Mouse (Mus musculus): ENCODE data around the gene 1110017D15Rik. TPM values are rescaled to one million over a fixed set of nuclear protein-coding genes. Genes with fewer than 3 reads are reported as not detected.

1110017D15Rik gene
- polyA plus RNA-seq, 1 experiment from 2014 or later: 0.61 TPM

- no peak overlapping the region for H3K27ac ChIP-seq (ENCODE audit: low read depth)
- no peak overlapping the region for H3K9ac ChIP-seq (ENCODE audit: low read length)
- H3K27me3 ChIP-seq (replicated peaks; ENCODE audit: control insufficient read depth, insufficient read depth, low read length): peaks cover 59% of the 10 kb centered on the region
- 8% methylated on average over 43 of the region's 43 CpGs for WGBS
- peak overlapping the region; percentile 31 for H3K4me3 ChIP-seq (ENCODE audit: low read depth, low read length)
- peaks cover 17% of the 10 kb centered on the region; the same call in 1 of the 2 replicates for H3K4me1 ChIP-seq (replicated peaks; ENCODE audit: control insufficient read depth, insufficient read depth, low read length)
- DNase-seq (ENCODE audit: low spot score) (peak; percentile 73), ATAC-seq (replicated peaks; ENCODE audit: low FRiP score, low TSS enrichment, low read depth) (no peak)
- peak overlapping the region; percentile 42 for H3K4me2 ChIP-seq (ENCODE audit: low read length)
- H3K36me3 ChIP-seq (ENCODE audit: control insufficient read depth, insufficient read depth, low read length): no peaks in the 10 kb centered on the region
- no peaks in the 10 kb centered on the region for H3K9me3 ChIP-seq (ENCODE audit: control insufficient read depth, low read length)
Observed at GRCm38 (mm10) chr4:41498921-41499391, 18.2 kb downstream of the 1110017D15Rik start.

- 10% methylated on average over 72 of the region's 72 CpGs for WGBS
- no peak for ATAC-seq (replicated peaks; ENCODE audit: low FRiP score, low TSS enrichment, low read depth)
- no peaks in the 10 kb centered on the region for H3K36me3 ChIP-seq (ENCODE audit: control insufficient read depth, insufficient read depth, low read length)
- DNase-seq (ENCODE audit: low spot score): peak; percentile 74
- no peaks in the 10 kb centered on the region for H3K9me3 ChIP-seq (ENCODE audit: control insufficient read depth, low read length)
- peaks cover 17% of the 10 kb centered on the region; the same call in 1 of the 2 replicates for H3K4me1 ChIP-seq (replicated peaks; ENCODE audit: control insufficient read depth, insufficient read depth, low read length)
- peak overlapping the region; percentile 31 for H3K4me3 ChIP-seq (ENCODE audit: low read depth, low read length)
- H3K4me2 ChIP-seq (ENCODE audit: low read length): peak overlapping the region; percentile 61
- H3K27me3 ChIP-seq (replicated peaks; ENCODE audit: control insufficient read depth, insufficient read depth, low read length): peaks cover 59% of the 10 kb centered on the region
- H3K27ac ChIP-seq (ENCODE audit: low read depth): no peak overlapping the region
- no peak overlapping the region for H3K9ac ChIP-seq (ENCODE audit: low read length)
Observed at GRCm38 (mm10) chr4:41497995-41498845, 18.9 kb downstream of the 1110017D15Rik start.

- H3K27ac ChIP-seq (ENCODE audit: low read depth): no peak overlapping the region
- H3K9ac ChIP-seq (ENCODE audit: low read length): no peak overlapping the region
- H3K27me3 ChIP-seq (replicated peaks; ENCODE audit: control insufficient read depth, insufficient read depth, low read length): peaks cover 59% of the 10 kb centered on the region
- 3% methylated on average over 34 of the region's 34 CpGs for WGBS
- no peak for DNase-seq (ENCODE audit: low spot score)
- no peaks in the 10 kb centered on the region for H3K9me3 ChIP-seq (ENCODE audit: control insufficient read depth, low read length)
- peak overlapping the region; percentile 31 for H3K4me3 ChIP-seq (ENCODE audit: low read depth, low read length)
- ATAC-seq (replicated peaks; ENCODE audit: low FRiP score, low TSS enrichment, low read depth): 0 out of 2 replicates have a peak, but pooled peaks have one; percentile 16
- no peaks in the 10 kb centered on the region for H3K36me3 ChIP-seq (ENCODE audit: control insufficient read depth, insufficient read depth, low read length)
- peak overlapping the region; percentile 61 for H3K4me2 ChIP-seq (ENCODE audit: low read length)
- H3K4me1 ChIP-seq (replicated peaks; ENCODE audit: control insufficient read depth, insufficient read depth, low read length): peaks cover 16% of the 10 kb centered on the region; the same call in 1 of the 2 replicates
Observed at GRCm38 (mm10) chr4:41497579-41497978, 19.6 kb downstream of the 1110017D15Rik start.

- DNase-seq (ENCODE audit: low spot score): no peak
- Histone ChIP-seq H3K36me3 (ENCODE audit: control insufficient read depth, insufficient read depth, low read length) (no peaks in the 10 kb centered on the region), H3K27ac (ENCODE audit: low read depth) (no peak overlapping the region), H3K4me3 (ENCODE audit: low read depth, low read length) (no peak overlapping the region), H3K4me1 (replicated peaks; ENCODE audit: control insufficient read depth, insufficient read depth, low read length) (peaks cover 11% of the 10 kb centered on the region; the same call in 1 of the 2 replicates), H3K27me3 (replicated peaks; ENCODE audit: control insufficient read depth, insufficient read depth, low read length) (peaks cover 59% of the 10 kb centered on the region), H3K9ac (ENCODE audit: low read length) (no peak overlapping the region), H3K9me3 (ENCODE audit: control insufficient read depth, low read length) (no peaks in the 10 kb centered on the region), H3K4me2 (ENCODE audit: low read length) (peak overlapping the region; percentile 61; the same call in 1 of the 2 replicates)
- ATAC-seq (replicated peaks; ENCODE audit: low FRiP score, low TSS enrichment, low read depth): no peak
- 63% methylated on average over 5 of the region's 5 CpGs for WGBS
Observed at GRCm38 (mm10) chr4:41497046-41497445, 20.1 kb downstream of the 1110017D15Rik start.

GRCm38 (mm10) chr4:41495850-41496249 lies 21.3 kb downstream of the 1110017D15Rik start:
- 86% methylated on average over 11 of the region's 11 CpGs for WGBS
- H3K4me3 ChIP-seq (ENCODE audit: low read depth, low read length): no peak overlapping the region
- H3K9ac ChIP-seq (ENCODE audit: low read length): no peak overlapping the region
- H3K36me3 ChIP-seq (ENCODE audit: control insufficient read depth, insufficient read depth, low read length): no peaks in the 10 kb centered on the region
- peaks cover 48% of the 10 kb centered on the region for H3K27me3 ChIP-seq (replicated peaks; ENCODE audit: control insufficient read depth, insufficient read depth, low read length)
- H3K9me3 ChIP-seq (ENCODE audit: control insufficient read depth, low read length): no peaks in the 10 kb centered on the region
- ATAC-seq (replicated peaks; ENCODE audit: low FRiP score, low TSS enrichment, low read depth) (no peak), DNase-seq (ENCODE audit: low spot score) (no peak)
- H3K4me2 ChIP-seq (ENCODE audit: low read length): no peak overlapping the region
- H3K27ac ChIP-seq (ENCODE audit: low read depth): no peak overlapping the region
- peaks cover 11% of the 10 kb centered on the region; the same call in 1 of the 2 replicates for H3K4me1 ChIP-seq (replicated peaks; ENCODE audit: control insufficient read depth, insufficient read depth, low read length)

- no peak overlapping the region for H3K4me2 ChIP-seq (ENCODE audit: low read length)
- no peaks in the 10 kb centered on the region for H3K9me3 ChIP-seq (ENCODE audit: control insufficient read depth, low read length)
- DNase-seq (ENCODE audit: low spot score): no peak
- no peaks in the 10 kb centered on the region for H3K36me3 ChIP-seq (ENCODE audit: control insufficient read depth, insufficient read depth, low read length)
- peaks cover 11% of the 10 kb centered on the region; the same call in 1 of the 2 replicates for H3K4me1 ChIP-seq (replicated peaks; ENCODE audit: control insufficient read depth, insufficient read depth, low read length)
- H3K27me3 ChIP-seq (replicated peaks; ENCODE audit: control insufficient read depth, insufficient read depth, low read length): peaks cover 40% of the 10 kb centered on the region
- H3K27ac ChIP-seq (ENCODE audit: low read depth): no peak overlapping the region
- no peak for ATAC-seq (replicated peaks; ENCODE audit: low FRiP score, low TSS enrichment, low read depth)
- 84% methylated on average over 4 of the region's 4 CpGs for whole genome bisulfite sequencing
- H3K4me3 ChIP-seq (ENCODE audit: low read depth, low read length): no peak overlapping the region
- no peak overlapping the region for H3K9ac ChIP-seq (ENCODE audit: low read length)
Observed at GRCm38 (mm10) chr4:41495076-41495475, 22.1 kb downstream of the 1110017D15Rik start.

GRCm38 (mm10) chr4:41494378-41494777 lies 22.8 kb downstream of the 1110017D15Rik start:
- no peak for ATAC-seq (replicated peaks; ENCODE audit: low FRiP score, low TSS enrichment, low read depth)

GRCm38 (mm10) chr4:41493464-41494116 lies 23.5 kb downstream of the 1110017D15Rik start:
- Histone ChIP-seq H3K36me3 (ENCODE audit: control insufficient read depth, insufficient read depth, low read length) (no peaks in the 10 kb centered on the region), H3K9me3 (ENCODE audit: control insufficient read depth, low read length) (no peaks in the 10 kb centered on the region), H3K4me1 (replicated peaks; ENCODE audit: control insufficient read depth, insufficient read depth, low read length) (peaks cover 11% of the 10 kb centered on the region; the same call in 1 of the 2 replicates), H3K9ac (ENCODE audit: low read length) (no peak overlapping the region), H3K27ac (ENCODE audit: low read depth) (no peak overlapping the region), H3K4me2 (ENCODE audit: low read length) (no peak overlapping the region), H3K4me3 (ENCODE audit: low read depth, low read length) (no peak overlapping the region), H3K27me3 (replicated peaks; ENCODE audit: control insufficient read depth, insufficient read depth, low read length) (peaks cover 25% of the 10 kb centered on the region)
- DNase-seq (ENCODE audit: low spot score): peak; percentile 54
- 0 out of 2 replicates have a peak, but pooled peaks have one; percentile 16 for ATAC-seq (replicated peaks; ENCODE audit: low FRiP score, low TSS enrichment, low read depth)
- 52% methylated on average over 3 of the region's 3 CpGs for WGBS

More at GRCm38 (mm10) chr4:41494378-41494777, 22.8 kb downstream of the 1110017D15Rik start:
- Histone ChIP-seq H3K4me1 (replicated peaks; ENCODE audit: control insufficient read depth, insufficient read depth, low read length) (peaks cover 11% of the 10 kb centered on the region; the same call in 1 of the 2 replicates), H3K4me2 (ENCODE audit: low read length) (no peak overlapping the region), H3K9ac (ENCODE audit: low read length) (no peak overlapping the region), H3K36me3 (ENCODE audit: control insufficient read depth, insufficient read depth, low read length) (no peaks in the 10 kb centered on the region), H3K27me3 (replicated peaks; ENCODE audit: control insufficient read depth, insufficient read depth, low read length) (peaks cover 33% of the 10 kb centered on the region), H3K9me3 (ENCODE audit: control insufficient read depth, low read length) (no peaks in the 10 kb centered on the region), H3K4me3 (ENCODE audit: low read depth, low read length) (no peak overlapping the region), H3K27ac (ENCODE audit: low read depth) (no peak overlapping the region)
- WGBS: 32% methylated on average over 3 of the region's 3 CpGs
- no peak for DNase-seq (ENCODE audit: low spot score)

All from intestine, embryonic 14.5 days (tissue).